Mouse (Mus musculus): ENCODE results near the gene Arap2.
"Not testable (repeated sequence)": the region's sequence is repeated elsewhere in the genome, so short reads cannot be mapped to it uniquely, and the experiment has no call there.

The Arap2 gene

GRCm38 (mm10) chr5:62751692-62752091 lies 14.3 kb downstream of the Arap2 start:
- CTCF ChIA-PET = no interaction called here
- POLR2A ChIA-PET = interaction anchor here in 1 of 4 experiments (1.1 kb wide), 1 partner anchor 9 kb away, joined by 3 read pairs; no protein-coding TSS in a partner anchor

GRCm38 (mm10) chr5:62748168-62748567 lies 17.8 kb downstream of the Arap2 start:
- CTCF ChIA-PET = no interaction called here
- POLR2A ChIA-PET = no interaction called here

DNA sequence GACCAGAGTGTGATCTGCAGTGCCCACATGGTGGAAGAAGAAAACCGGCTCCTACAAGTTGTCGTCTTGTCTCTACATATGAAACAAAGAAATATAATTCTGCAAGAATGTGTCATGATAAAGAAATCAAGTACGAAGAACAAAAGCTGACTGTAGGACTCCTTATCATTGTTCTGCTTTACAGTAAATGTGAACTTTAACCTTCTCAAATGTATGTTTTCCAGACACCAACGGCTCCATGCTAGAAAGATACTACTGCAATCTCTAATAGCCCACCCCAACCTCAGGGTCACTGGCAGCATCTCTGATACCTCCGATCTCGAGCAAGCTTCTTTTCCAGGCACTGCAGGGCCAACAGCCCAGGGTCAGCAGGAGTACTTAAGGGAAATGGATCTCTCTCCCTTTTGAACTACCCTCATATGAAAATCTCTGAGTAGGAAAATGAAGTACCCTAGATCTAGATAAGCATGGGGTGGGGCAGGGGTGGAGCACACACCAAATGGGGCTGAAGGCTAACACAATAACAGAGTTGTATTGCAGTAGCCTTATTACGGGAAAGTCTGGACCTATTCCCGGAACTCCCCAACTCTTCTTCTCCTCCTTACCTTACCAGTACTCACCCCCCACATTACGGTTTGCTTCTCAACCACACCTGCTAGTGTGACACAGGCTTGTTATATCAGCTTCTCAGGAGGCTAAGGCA lies 22.6 kb downstream of the Arap2 start:
- POLR2A ChIA-PET = interaction anchor here in 1 of 4 experiments (1.2 to 2.4 kb wide), 2 partner anchors 10 to 21 kb away, joined by 3 to 6 read pairs; no protein-coding TSS in a partner anchor
- CTCF ChIA-PET = no interaction called here

DNA sequence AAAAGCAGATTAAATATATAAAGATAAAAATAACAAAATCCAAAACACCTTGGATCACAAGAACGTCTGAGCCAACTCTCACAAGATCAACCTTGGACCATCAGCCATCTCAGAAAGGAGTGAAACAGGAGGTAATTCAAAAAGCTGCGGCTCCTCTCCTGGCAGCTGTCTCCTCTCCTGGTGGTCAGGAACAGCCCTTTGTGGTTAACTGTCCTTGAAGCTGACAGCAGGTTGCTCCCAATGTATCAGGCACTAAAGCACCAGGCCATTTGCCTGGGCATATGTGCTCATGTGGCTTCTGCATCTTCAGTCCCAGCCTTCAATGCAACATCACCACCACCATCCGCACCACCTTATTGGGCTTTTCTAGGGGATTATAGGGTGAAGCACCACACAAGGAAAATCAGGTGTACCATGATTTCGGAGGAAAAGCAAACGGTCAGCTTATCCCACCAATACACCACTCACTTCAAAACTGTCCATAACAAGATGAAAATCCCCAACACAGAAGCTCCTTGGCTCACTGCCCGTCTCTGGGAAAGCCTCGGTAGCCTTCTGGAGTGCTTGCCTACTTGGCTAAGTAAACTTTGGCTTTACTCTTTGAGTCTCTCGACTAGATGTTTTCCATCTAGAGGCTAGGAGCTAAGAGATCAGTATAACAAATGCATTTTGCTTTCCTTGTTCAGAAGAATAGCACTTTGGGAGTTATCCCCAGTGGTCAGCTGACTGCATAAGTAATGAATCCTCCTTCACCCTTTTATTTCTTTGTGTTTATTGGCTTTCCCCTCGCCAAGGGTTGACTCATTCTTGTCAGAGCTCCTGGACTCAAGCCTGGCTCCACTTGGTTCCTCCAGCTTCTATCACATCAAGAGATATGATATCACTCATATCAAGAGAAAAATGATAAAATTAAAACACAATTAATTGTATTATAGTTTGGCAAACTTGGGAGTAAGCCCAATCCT lies 26.2 kb downstream of the Arap2 start:
- POLR2A ChIA-PET = interaction anchor here in 1 of 4 experiments (1.6 kb wide), 1 partner anchor 14 kb away, joined by 3 read pairs; no protein-coding TSS in a partner anchor
- CTCF ChIA-PET = interaction anchor here in 3 of 4 experiments (0.6 kb wide), 3 partner anchors 14 to 38 kb away, joined by 3 to 5 read pairs (median 3); no protein-coding TSS in a partner anchor

- POLR2A ChIA-PET, CTCF ChIA-PET: not testable (repeated sequence)
These were observed 35.4 kb downstream of the Arap2 start for GRCm38 (mm10) chr5:62730573-62730972.

- ChIA-PET POLR2A (interaction anchor here in 1 of 4 experiments (1.0 kb wide), 1 partner anchor 15 kb away, joined by 3 read pairs; no protein-coding TSS in a partner anchor), CTCF (no interaction called here)
These were observed 40.4 kb downstream of the Arap2 start for GRCm38 (mm10) chr5:62725551-62725950.

DNA sequence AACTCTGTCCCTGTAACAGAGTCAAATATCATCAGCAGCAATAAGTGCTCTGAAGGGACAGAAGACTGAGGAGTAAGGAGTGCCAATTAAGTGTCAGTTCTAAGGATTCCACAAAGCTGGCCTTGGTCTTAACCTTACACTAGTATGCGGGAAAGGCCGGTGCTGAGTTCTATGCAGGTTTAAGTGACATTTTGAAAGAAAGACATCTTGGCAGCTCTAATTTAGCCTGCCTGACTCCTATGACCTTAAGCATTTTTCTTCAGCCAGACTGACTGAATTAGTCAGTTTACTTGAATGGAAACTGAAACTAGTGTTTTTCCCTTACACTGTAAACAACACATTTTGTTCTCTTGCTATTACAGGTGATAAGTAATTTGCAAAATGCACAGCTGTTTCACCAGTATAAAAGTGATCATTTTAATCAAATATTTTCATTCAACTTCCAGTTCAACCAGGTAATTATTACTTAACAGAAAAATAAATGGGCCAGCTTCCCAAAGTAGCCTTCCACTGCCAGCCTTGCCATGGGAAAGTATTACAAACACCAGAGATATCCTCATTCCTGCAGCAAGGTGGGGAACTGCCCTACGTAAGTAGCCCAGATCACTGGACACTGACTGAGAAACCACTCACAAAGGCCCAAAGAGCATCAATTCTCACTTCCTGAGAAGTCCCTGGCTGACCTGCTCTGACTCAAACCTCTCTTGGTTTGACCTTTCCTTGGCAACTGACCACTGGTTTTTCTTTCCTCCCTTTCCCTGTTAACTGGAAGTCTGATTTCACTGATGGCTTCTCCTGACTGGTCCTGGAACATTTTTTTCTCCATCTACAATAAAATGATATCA lies 42.5 kb downstream of the Arap2 start:
- ChIA-PET CTCF (no interaction called here), POLR2A (interaction anchor here in 1 of 4 experiments (0.7 kb wide), 1 partner anchor 45 kb away, joined by 3 read pairs; no protein-coding TSS in a partner anchor)

- POLR2A ChIA-PET = no interaction called here
- CTCF ChIA-PET = no interaction called here
These were observed 49.5 kb downstream of the Arap2 start for GRCm38 (mm10) chr5:62716468-62716867.

- ChIA-PET CTCF (no interaction called here), POLR2A (no interaction called here)
These were observed 50.0 kb downstream of the Arap2 start for GRCm38 (mm10) chr5:62715977-62716376.

- ChIA-PET POLR2A (no interaction called here), CTCF (no interaction called here)
These were observed 50.5 kb downstream of the Arap2 start for GRCm38 (mm10) chr5:62715436-62715835.

DNA sequence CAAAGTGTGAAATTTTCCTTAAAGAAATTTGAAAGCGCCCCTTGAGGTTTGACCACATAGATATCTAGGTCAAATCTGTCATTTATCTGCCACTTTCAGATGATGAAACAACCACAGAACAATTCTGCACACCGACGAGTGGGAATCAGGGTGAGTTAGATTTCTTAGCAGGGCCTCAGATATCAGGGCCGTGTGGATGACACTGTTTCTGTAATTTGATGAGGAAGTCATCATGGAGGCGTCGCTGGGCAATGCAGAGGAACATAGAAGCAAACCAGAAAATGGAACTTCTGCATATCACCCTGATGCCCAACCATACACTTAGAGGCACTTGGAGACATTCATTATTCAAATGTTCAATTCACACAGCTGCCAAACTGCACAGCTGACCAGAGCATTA lies 55.0 kb downstream of the Arap2 start:
- POLR2A ChIA-PET = no interaction called here

DNA sequence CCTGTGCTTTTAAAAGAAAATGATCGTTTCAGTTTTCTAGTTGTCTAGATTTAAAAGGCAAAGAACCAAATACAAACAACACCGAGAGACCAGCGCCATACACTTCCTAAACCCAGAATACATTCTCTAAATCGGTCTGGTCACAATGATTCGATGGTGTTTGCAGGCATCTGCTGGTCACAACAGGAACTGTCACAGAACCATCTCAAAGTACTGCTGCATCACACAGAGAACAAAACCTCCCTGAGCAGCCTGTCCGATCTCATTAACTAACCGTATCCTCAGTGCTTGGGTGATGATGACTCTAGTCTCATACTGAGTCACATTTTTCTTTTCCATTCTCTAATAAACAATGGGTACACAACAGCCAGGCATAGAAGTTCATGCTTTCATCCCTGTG lies 59.1 kb downstream of the Arap2 start:
- ChIA-PET POLR2A (no interaction called here), CTCF (no interaction called here)

More for the DNA sequence above, 55.0 kb downstream of the Arap2 start:
- CTCF ChIA-PET = no interaction called here

DNA sequence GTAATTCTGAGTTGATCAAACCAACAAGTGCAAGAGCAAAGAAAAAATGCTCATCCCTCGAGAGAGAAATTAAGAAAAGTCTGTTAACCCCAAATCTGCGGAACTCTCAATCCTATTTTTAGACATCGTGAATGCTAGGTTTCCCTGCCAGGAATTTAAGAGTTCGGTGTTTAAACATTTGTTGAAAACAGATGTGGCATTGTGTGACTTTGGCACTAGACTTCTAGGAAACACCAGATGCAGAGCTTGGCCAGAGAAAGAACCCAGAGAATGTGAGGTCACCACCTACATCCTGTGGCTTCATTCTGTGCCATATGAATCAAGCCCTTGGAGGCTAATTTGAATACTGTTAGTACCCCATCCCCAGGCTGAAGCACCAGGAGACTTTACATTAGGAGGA lies 76.0 kb downstream of the Arap2 start:
- ChIA-PET POLR2A (no interaction called here), CTCF (no interaction called here)

- ChIA-PET POLR2A (no interaction called here), CTCF (no interaction called here)
These were observed 82.2 kb downstream of the Arap2 start for GRCm38 (mm10) chr5:62683751-62684150.

DNA sequence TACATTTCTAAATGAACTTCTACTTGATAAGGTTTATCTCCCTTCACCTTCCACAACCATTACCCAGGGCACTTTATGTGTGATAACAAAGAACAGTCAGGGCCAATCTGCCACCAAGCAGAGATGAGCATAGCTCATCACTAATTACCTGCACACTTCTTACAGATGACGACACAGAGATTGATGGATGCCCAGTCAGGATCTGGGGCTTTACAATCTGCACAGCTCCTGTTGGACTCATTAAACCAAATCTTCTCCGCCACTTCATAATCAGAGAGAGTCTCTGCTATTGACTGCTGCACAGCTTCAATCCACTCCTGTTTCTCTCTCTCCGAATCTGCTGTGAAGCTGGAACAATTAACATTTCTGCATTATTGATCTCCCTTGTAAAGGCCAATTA lies 82.8 kb downstream of the Arap2 start:
- CTCF ChIA-PET = no interaction called here
- POLR2A ChIA-PET = no interaction called here

GRCm38 (mm10) chr5:62677390-62677789 lies 88.6 kb downstream of the Arap2 start:
- POLR2A ChIA-PET = no interaction called here
- CTCF ChIA-PET = no interaction called here

- ChIA-PET POLR2A (no interaction called here), CTCF (no interaction called here)
These were observed 93.1 kb downstream of the Arap2 start for GRCm38 (mm10) chr5:62672736-62673436.

- ChIA-PET CTCF (no interaction called here), POLR2A (no interaction called here)
These were observed 100.6 kb downstream of the Arap2 start for GRCm38 (mm10) chr5:62665329-62665728.

DNA sequence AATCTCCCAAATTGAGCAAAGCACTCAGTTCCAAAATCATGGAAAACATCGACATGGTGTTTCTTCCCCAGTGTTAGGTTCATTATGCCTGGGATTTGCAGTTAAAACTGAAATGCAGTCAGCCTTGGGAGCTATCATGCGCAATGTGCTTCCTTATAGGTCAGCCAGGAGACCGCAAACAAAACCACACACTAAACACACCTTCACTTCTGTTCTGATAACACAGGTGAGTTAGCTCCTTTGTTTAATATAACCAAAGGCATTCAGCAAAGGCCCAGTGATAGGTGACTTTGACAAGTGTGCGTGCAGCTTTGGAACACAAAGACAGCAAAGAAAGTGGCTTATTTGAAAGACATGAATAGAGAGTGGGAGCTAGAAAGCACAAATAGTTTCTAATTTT lies 101.1 kb downstream of the Arap2 start:
- CTCF ChIA-PET = no interaction called here
- POLR2A ChIA-PET = no interaction called here

All from embryonic stem cell, embryonic (primary cell).